Mouse (Mus musculus): ENCODE data around the gene Smurf1.

Gene Smurf1

GRCm38 (mm10) chr5:144871775-144872174 is 93.9 kb downstream of the Smurf1 start:
- no peak for DNase-seq (ENCODE audit: low read depth, low spot score)

GRCm38 (mm10) chr5:144870782-144871181 is 94.9 kb downstream of the Smurf1 start:
- DNase-seq (ENCODE audit: low read depth, low spot score): no peak

- no peak for DNase-seq (ENCODE audit: low read depth, low spot score)
Measured at GRCm38 (mm10) chr5:144869466-144869865, 96.2 kb downstream of the Smurf1 start.

GRCm38 (mm10) chr5:144866923-144867322 is 98.7 kb downstream of the Smurf1 start:
- no peak for DNase-seq (ENCODE audit: low read depth, low spot score)

GRCm38 (mm10) chr5:144860913-144861312 is 104.7 kb downstream of the Smurf1 start:
- DNase-seq (ENCODE audit: low read depth, low spot score): no peak

- no peak for DNase-seq (ENCODE audit: low read depth, low spot score)
Measured at GRCm38 (mm10) chr5:144859284-144859683, 106.4 kb downstream of the Smurf1 start.

GRCm38 (mm10) chr5:144858527-144858926 is 107.1 kb downstream of the Smurf1 start:
- no peak for DNase-seq (ENCODE audit: low read depth, low spot score)

- no peak for DNase-seq (ENCODE audit: low read depth, low spot score)
Measured at GRCm38 (mm10) chr5:144855936-144856335, 109.7 kb downstream of the Smurf1 start.

- no peak for DNase-seq (ENCODE audit: low read depth, low spot score)
Measured at GRCm38 (mm10) chr5:144853931-144854330, 111.7 kb downstream of the Smurf1 start.

GRCm38 (mm10) chr5:144851820-144852219 is 113.8 kb downstream of the Smurf1 start:
- DNase-seq (ENCODE audit: low read depth, low spot score): no peak

- no peak for DNase-seq (ENCODE audit: low read depth, low spot score)
Measured at GRCm38 (mm10) chr5:144849932-144850331, 115.7 kb downstream of the Smurf1 start.

GRCm38 (mm10) chr5:144848735-144849134 is 116.9 kb downstream of the Smurf1 start:
- no peak for DNase-seq (ENCODE audit: low read depth, low spot score)

- DNase-seq (ENCODE audit: low read depth, low spot score): no peak
Measured at GRCm38 (mm10) chr5:144845352-144845751, 120.3 kb downstream of the Smurf1 start.

GRCm38 (mm10) chr5:144836100-144836499 is 129.5 kb downstream of the Smurf1 start:
- DNase-seq (ENCODE audit: low read depth, low spot score): no peak

- DNase-seq (ENCODE audit: low read depth, low spot score): no peak
Measured at GRCm38 (mm10) chr5:144831840-144832469, 133.7 kb downstream of the Smurf1 start.

- DNase-seq (ENCODE audit: low read depth, low spot score): no peak
Measured at GRCm38 (mm10) chr5:144829631-144830030, 136.0 kb downstream of the Smurf1 start.

GRCm38 (mm10) chr5:144828365-144829102 is 137.1 kb downstream of the Smurf1 start:
- DNase-seq (ENCODE audit: low read depth, low spot score): no peak
